Mouse (Mus musculus): ENCODE measurements around the gene B3gntl1. TPM values are rescaled to one million over a fixed set of nuclear protein-coding genes. Genes with fewer than 3 reads are reported as not detected.

The B3gntl1 gene
- polyA plus RNA-seq (2012; fragmentation: generic; extraction: Trizol), result 1 to 10 TPM; 1.7 to 7.4 TPM

GRCm38 (mm10) chr11:121672990-121673572 lies at the start of gene B3gntl1:
Gene B3gntl1, minus strand, starts transcription at chr11:121673153.

GRCm38 (mm10) chr11:121701244-121701643 lies 28.3 kb upstream of the B3gntl1 start, which contains the start of gene Metrnl:
Gene Metrnl, plus strand, starts transcription at chr11:121701544.

Other genes starting within 250 kb of the B3gntl1 start
- under 1 TPM; 0.08 to 0.13 TPM for gene Fn3k, start 238.2 kb downstream of the B3gntl1 start, polyA plus RNA-seq (2012; fragmentation: generic; extraction: Trizol)
- 100 to 1,000 TPM in 1 of 2 experiments, 10 to 100 TPM in 1; 75.8 to 127 TPM for gene Tbcd, start 221.2 kb downstream of the B3gntl1 start, polyA plus RNA-seq (2012; fragmentation: generic; extraction: Trizol)
- gene Zfp750, start 153.8 kb downstream of the B3gntl1 start, polyA plus RNA-seq (2012; fragmentation: generic; extraction: Trizol), result under 1 TPM; 0.04 to 0.09 TPM
- 10 to 100 TPM; 34.1 to 39.6 TPM for gene Metrnl, start 28.4 kb upstream of the B3gntl1 start, polyA plus RNA-seq (2012; fragmentation: generic; extraction: Trizol)
- not detected for gene Ptchd3, start 157.1 kb upstream of the B3gntl1 start, polyA plus RNA-seq (2012; fragmentation: generic; extraction: Trizol)

Data from C3H10T1/2 (cell line).